ENCODE assay signal across 8 mouse cellular contexts in the genomic region with DNA sequence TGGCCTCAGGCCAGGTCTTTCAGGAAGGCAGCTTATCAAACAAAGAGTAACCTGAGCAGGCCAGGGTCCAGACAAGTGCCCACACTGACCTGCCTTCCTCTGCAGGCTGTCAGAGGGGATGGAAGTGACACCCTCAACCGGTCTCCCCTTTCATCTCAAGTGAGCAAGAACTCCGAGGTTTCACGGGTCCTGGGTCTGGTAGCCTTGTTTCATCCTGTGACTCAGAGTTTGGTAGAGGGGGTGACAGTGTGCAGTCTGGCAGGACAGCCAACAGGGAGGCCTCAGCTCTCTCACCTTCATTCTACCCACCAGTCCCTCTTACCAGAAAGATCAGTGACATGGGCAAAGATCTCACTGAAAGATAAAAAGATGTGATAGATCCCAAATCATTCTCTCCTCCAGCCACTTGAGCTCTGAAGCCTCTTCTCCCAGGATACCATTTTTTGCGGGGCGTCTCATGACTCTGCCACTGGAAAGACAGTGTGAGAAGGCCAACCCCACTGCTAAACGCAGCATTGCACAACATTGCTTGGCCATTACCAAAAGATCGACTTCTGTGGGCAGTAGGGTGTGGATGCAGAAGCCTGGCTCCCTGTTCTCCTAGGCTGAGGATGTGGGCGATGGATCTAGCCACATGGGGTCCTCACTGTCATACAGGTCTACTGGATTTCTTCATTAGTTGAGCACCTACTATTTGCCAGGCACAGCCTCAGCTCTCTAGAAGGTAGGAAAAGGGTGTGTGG. TPM values are rescaled to one million over a fixed set of nuclear protein-coding genes. Genes with fewer than 3 reads are reported as not detected.
DNase-seq lines count a peak whose midpoint lies in the region; ATAC-seq and TF ChIP-seq lines count a peak whose summit lies in the region.

TSS of gene Maff (plus strand) at position 571 of the 743 bp plus-strand sequence.

- H3K4me2 ChIP-seq in embryonic facial prominence, embryonic 11.5 days (ENCODE audit: low read depth, low read length), result peak within 1 kb of the TSS; percentile 97
- H3K4me2 ChIP-seq in intestine, embryonic 15.5 days (replicated peaks), result peak within 1 kb of the TSS; percentile 85
- H3K4me2 ChIP-seq in neural tube, embryonic 13.5 days, result peak within 1 kb of the TSS; percentile 95

- peak within 1 kb of the TSS; percentile 60; the same call in 1 of the 2 replicates for H3K27ac ChIP-seq in layer of hippocampus, adult 2 months
- peak within 1 kb of the TSS; percentile 76 for H3K27ac ChIP-seq in embryonic facial prominence, embryonic 11.5 days (replicated peaks; ENCODE audit: low read depth, low read length)
- peak within 1 kb of the TSS; percentile 100 for H3K27ac ChIP-seq in intestine, embryonic 15.5 days
- H3K27ac ChIP-seq in neural tube, embryonic 13.5 days (replicated peaks), result peak within 1 kb of the TSS; percentile 84

- peaks cover 7% of the 10 kb centered on the region; the same call in 1 of the 2 replicates for H3K4me1 ChIP-seq in embryonic facial prominence, embryonic 11.5 days (ENCODE audit: control insufficient read depth, insufficient read depth, low read length)
- peaks cover 24% of the 10 kb centered on the region for H3K4me1 ChIP-seq in intestine, embryonic 15.5 days (replicated peaks)
- peaks cover 15% of the 10 kb centered on the region for H3K4me1 ChIP-seq in neural tube, embryonic 13.5 days (replicated peaks)

- H3K4me3 ChIP-seq in layer of hippocampus, adult 2 months, result peak within 1 kb of the TSS; percentile 71
- peak within 1 kb of the TSS; percentile 77 for H3K4me3 ChIP-seq in embryonic facial prominence, embryonic 11.5 days (ENCODE audit: low read depth, low read length)
- peak within 1 kb of the TSS; percentile 79 for H3K4me3 ChIP-seq in intestine, embryonic 15.5 days (replicated peaks)
- peak within 1 kb of the TSS; percentile 75 for H3K4me3 ChIP-seq in neural tube, embryonic 13.5 days

- 0 out of 2 replicates have a peak, but pooled peaks have one; percentile 7 for TF ChIP-seq CTCF in layer of hippocampus, adult 2 months (conservative IDR thresholded peaks at IDR 0.05)

- no peak for ATAC-seq in embryonic facial prominence, embryonic 11.5 days (replicated peaks; ENCODE audit: insufficient number of reproducible peaks, low FRiP score, low TSS enrichment, low read depth)
- no peak for ATAC-seq in intestine, embryonic 15.5 days
- ATAC-seq in neural tube, embryonic 13.5 days (ENCODE audit: low read depth), result no peak

- peak within 1 kb of the TSS; percentile 69 for H3K9ac ChIP-seq in embryonic facial prominence, embryonic 11.5 days (replicated peaks; ENCODE audit: low read length)
- H3K9ac ChIP-seq in intestine, embryonic 15.5 days, result peak within 1 kb of the TSS; percentile 88
- H3K9ac ChIP-seq in neural tube, embryonic 13.5 days, result peak within 1 kb of the TSS; percentile 79

- DNase-seq in layer of hippocampus, adult 2 months (ENCODE audit: low spot score in 2 of 2), result no peak
- no peak for DNase-seq in layer of hippocampus, adult 9-10 months (ENCODE audit: low spot score)
- DNase-seq in embryonic facial prominence, embryonic 11.5 days (ENCODE audit: low spot score), result no peak
- DNase-seq in spleen, postnatal 10 days (ENCODE audit: low spot score in 2 of 2), result no peak
- DNase-seq in cerebellum, adult 8-10 months, result no peak
- no peak for DNase-seq in left cerebral cortex, adult 11 months (ENCODE audit: low spot score)

- H3K9me3 ChIP-seq in embryonic facial prominence, embryonic 11.5 days (replicated peaks; ENCODE audit: control insufficient read depth, low read length), result no peaks in the 10 kb centered on the region
- H3K9me3 ChIP-seq in intestine, embryonic 15.5 days, result no peaks in the 10 kb centered on the region
- no peaks in the 10 kb centered on the region for H3K9me3 ChIP-seq in neural tube, embryonic 13.5 days

- 45% methylated on average over 8 of the region's 8 CpGs for WGBS in embryonic facial prominence, embryonic 11.5 days
- 50% methylated on average over 8 of the region's 8 CpGs for WGBS in intestine, embryonic 15.5 days
- WGBS in neural tube, embryonic 13.5 days, result 57% methylated on average over 8 of the region's 8 CpGs

- no peaks in the 10 kb centered on the region for H3K36me3 ChIP-seq in embryonic facial prominence, embryonic 11.5 days (replicated peaks; ENCODE audit: control insufficient read depth, insufficient read depth, low read depth, low read length)
- H3K36me3 ChIP-seq in intestine, embryonic 15.5 days, result no peaks in the 10 kb centered on the region
- H3K36me3 ChIP-seq in neural tube, embryonic 13.5 days, result no peaks in the 10 kb centered on the region

- H3K27me3 ChIP-seq in embryonic facial prominence, embryonic 11.5 days (ENCODE audit: control insufficient read depth, insufficient read depth, low read length), result no peaks in the 10 kb centered on the region; the same call in 1 of the 2 replicates
- no peaks in the 10 kb centered on the region for H3K27me3 ChIP-seq in intestine, embryonic 15.5 days (replicated peaks)
- peaks cover 27% of the 10 kb centered on the region for H3K27me3 ChIP-seq in neural tube, embryonic 13.5 days

RNA-seq across cellular contexts. Expression of gene Maff, which starts in this region (rescaled TPM):
- 1 to 10 TPM in 1 of 2 experiments, under 1 TPM in 1; 0.87 to 1.8 TPM for total RNA-seq in layer of hippocampus, adult 2 months (2021)
- polyA plus RNA-seq in embryonic facial prominence, embryonic 11.5 days (2014; fragmentation: Nextera tagmentation; extraction: Ambion mirVana), result 2.2 and 2.5 TPM in 2 replicates
- 5.8 and 7.9 TPM in 2 replicates for polyA plus RNA-seq in intestine, embryonic 15.5 days (2015; fragmentation: Nextera tagmentation; extraction: Ambion mirVana)
- polyA plus RNA-seq in neural tube, embryonic 13.5 days (2015; fragmentation: Nextera tagmentation; extraction: Ambion mirVana), result 0.77 and 1.2 TPM in 2 replicates
